Mouse (Mus musculus) cortical plate, adult 2 months (tissue): ENCODE results near the gene Slc15a3.

Source experiments
- CTCF ChIP-seq: fragments of 200-500 bp; IDR thresholded peaks from 2 replicates; pipeline ENCODE4 v1.5.1; 2011; ENCODE audit warnings: mild to moderate bottlenecking, control low read depth, low read length; ENCODE audit not compliant: insufficient read depth; ENCODE audit errors: extremely low read depth
- POLR2A ChIP-seq: fragments of 200-500 bp; IDR thresholded peaks from 2 replicates; pipeline ENCODE4 v1.6.1; 2011; ENCODE audit warnings: mild to moderate bottlenecking, low read length, control low read depth; ENCODE audit not compliant: insufficient read depth; ENCODE audit errors: extremely low read depth

- TF ChIP-seq CTCF = no peak
- TF ChIP-seq POLR2A = no peak
Measured at GRCm38 (mm10) chr19:10905728-10906000, 66.1 kb downstream of the Slc15a3 start.
